ENCODE assay signal across 1 mouse cellular context in genomic region chr5:33301801-33302200, GRCm38 (mm10).
TF ChIP-seq lines count a peak whose summit lies in the region.

No protein-coding gene starts in this region.

TF ChIP-seq in MEL, 35 proteins besides CTCF, POLR2A, EP300 and RAD21 (continued from another document):
- TF ChIP-seq USF2 (IDR thresholded peaks at IDR 0.05; ENCODE audit: borderline replicate concordance in 1 of 2, insufficient read depth in 1 of 2, low read depth in 1 of 2, low read length in 2 of 2) (no peak), E2F4 (IDR thresholded peaks at IDR 0.05; ENCODE audit: borderline replicate concordance, low read depth, low read length) (no peak), TCF12 (IDR thresholded peaks at IDR 0.05; ENCODE audit: low read depth, low read length) (no peak)
